Mouse (Mus musculus): ENCODE measurements around the gene Lpin1. TPM values are rescaled to one million over a fixed set of nuclear protein-coding genes. Genes with fewer than 3 reads are reported as not detected.

Lpin1 gene
- 4.6 and 14.3 TPM in 2 replicates for polyA plus RNA-seq (2015; fragmentation: Nextera tagmentation; extraction: Ambion mirVana)

DNA sequence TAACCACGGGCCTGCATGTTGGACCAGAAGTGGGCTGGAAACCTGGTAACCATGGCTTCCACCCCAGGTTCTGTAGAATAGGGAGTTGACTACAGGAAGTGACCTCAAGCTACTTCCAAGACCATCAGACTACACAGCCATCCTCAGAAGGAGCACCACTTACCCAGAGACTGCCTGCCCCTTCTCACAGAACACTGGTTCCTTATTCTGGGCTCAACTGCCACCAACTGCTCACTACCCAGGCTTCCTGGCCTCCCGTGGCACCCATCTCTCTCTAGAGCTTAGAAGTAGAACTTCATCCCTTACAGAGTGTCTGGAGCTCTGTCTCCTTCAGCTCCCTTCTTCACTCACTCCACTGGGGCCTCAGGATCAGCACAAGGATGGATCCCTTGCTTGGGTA is at the start of gene Lpin1:
Lpin1 (minus strand) TSS at position 31 of the 400 bp plus-strand sequence.
- Histone ChIP-seq H3K27me3 (ENCODE audit: insufficient read depth, low read length) (no peaks in the 10 kb centered on the region), H3K27ac (ENCODE audit: low read depth) (no peak within 1 kb of the TSS), H3K4me2 (ENCODE audit: low read depth, low read length) (no peak within 1 kb of the TSS), H3K4me3 (ENCODE audit: low read depth, low read length) (no peak within 1 kb of the TSS), H3K4me1 (ENCODE audit: insufficient read depth) (no peaks in the 10 kb centered on the region), H3K9ac (replicated peaks) (no peak within 1 kb of the TSS), H3K9me3 (ENCODE audit: low read length) (no peaks in the 10 kb centered on the region), H3K36me3 (replicated peaks; ENCODE audit: insufficient read depth, low read length) (no peaks in the 10 kb centered on the region)
- 61% methylated on average over 2 of the region's 2 CpGs for WGBS (ENCODE audit: insufficient replicate concordance)
- no peak for DNase-seq
- no peak for TF ChIP-seq EP300 (IDR thresholded peaks at IDR 0.05; ENCODE audit: low read depth)
- TF ChIP-seq CTCF (IDR thresholded peaks at IDR 0.05; ENCODE audit: low read depth), result no peak
- ATAC-seq, result no peak

- DNase-seq (no peak), ATAC-seq (no peak)
- TF ChIP-seq EP300 (IDR thresholded peaks at IDR 0.05; ENCODE audit: low read depth), result no peak
- TF ChIP-seq CTCF (IDR thresholded peaks at IDR 0.05; ENCODE audit: low read depth), result no peak
- no peak overlapping the region for H3K27ac ChIP-seq (ENCODE audit: low read depth)
- H3K4me2 ChIP-seq (ENCODE audit: low read depth, low read length), result no peak overlapping the region
- peaks cover 22% of the 10 kb centered on the region for H3K27me3 ChIP-seq (ENCODE audit: insufficient read depth, low read length)
- H3K9ac ChIP-seq (replicated peaks), result no peak overlapping the region
- H3K36me3 ChIP-seq (replicated peaks; ENCODE audit: insufficient read depth, low read length), result no peaks in the 10 kb centered on the region
- no peak overlapping the region for H3K4me3 ChIP-seq (ENCODE audit: low read depth, low read length)
- H3K4me1 ChIP-seq (ENCODE audit: insufficient read depth), result 0 out of 2 replicates have a peak, but pooled peaks cover 2% of the 10 kb centered on the region
- WGBS (ENCODE audit: insufficient replicate concordance), result 65% methylated on average over 5 of the region's 5 CpGs
- no peaks in the 10 kb centered on the region for H3K9me3 ChIP-seq (ENCODE audit: low read length)
Observed at GRCm38 (mm10) chr12:16656906-16657875, 46.4 kb upstream of the Lpin1 start.

GRCm38 (mm10) chr12:16655604-16656003 is 44.8 kb upstream of the Lpin1 start:
- Histone ChIP-seq H3K4me3 (ENCODE audit: low read depth, low read length) (no peak overlapping the region), H3K4me1 (ENCODE audit: insufficient read depth) (0 out of 2 replicates have a peak, but pooled peaks cover 2% of the 10 kb centered on the region), H3K27me3 (ENCODE audit: insufficient read depth, low read length) (peaks cover 29% of the 10 kb centered on the region), H3K4me2 (ENCODE audit: low read depth, low read length) (no peak overlapping the region), H3K9ac (replicated peaks) (no peak overlapping the region), H3K36me3 (replicated peaks; ENCODE audit: insufficient read depth, low read length) (no peaks in the 10 kb centered on the region), H3K9me3 (ENCODE audit: low read length) (no peaks in the 10 kb centered on the region), H3K27ac (ENCODE audit: low read depth) (no peak overlapping the region)
- ATAC-seq (no peak), DNase-seq (no peak)
- TF ChIP-seq EP300 (IDR thresholded peaks at IDR 0.05; ENCODE audit: low read depth) (no peak), CTCF (IDR thresholded peaks at IDR 0.05; ENCODE audit: low read depth) (no peak)
- WGBS (ENCODE audit: insufficient replicate concordance), result 60% methylated on average over 4 of the region's 4 CpGs

DNA sequence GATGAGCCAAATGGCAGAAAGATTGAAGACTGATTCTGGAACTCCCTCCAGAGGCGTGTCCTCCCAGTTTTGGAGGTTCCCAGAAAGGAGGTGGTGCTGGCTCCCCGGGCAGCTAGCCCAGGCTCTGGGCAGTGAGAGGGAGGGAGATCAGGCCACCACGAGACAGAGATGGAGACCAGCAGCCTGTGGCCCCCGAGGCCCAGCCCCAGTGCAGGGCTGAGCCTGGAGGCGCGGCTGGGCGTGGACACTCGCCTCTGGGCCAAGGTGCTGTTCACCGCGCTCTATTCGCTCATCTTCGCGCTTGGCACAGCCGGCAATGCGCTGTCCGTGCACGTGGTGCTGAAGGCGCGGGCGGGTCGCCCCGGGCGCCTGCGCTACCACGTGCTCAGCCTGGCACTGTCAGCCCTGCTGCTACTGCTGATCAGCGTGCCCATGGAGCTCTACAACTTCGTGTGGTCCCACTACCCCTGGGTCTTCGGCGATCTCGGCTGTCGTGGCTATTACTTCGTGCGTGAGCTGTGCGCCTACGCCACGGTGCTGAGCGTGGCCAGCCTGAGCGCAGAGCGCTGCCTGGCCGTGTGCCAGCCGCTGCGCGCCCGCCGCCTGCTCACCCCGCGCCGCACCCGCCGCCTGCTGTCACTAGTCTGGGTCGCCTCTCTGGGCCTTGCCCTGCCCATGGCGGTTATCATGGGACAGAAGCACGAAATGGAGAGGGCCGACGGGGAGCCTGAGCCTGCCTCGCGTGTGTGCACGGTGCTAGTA is 42.7 kb upstream of the Lpin1 start, which contains the start of gene Ntsr2:
Ntsr2 (plus strand) TSS at position 51 of the 762 bp plus-strand sequence.
- 6% methylated on average over 51 of the region's 58 CpGs for WGBS (ENCODE audit: insufficient replicate concordance)
- DNase-seq (peak; percentile 77), ATAC-seq (peak; percentile 91)
- TF ChIP-seq CTCF (IDR thresholded peaks at IDR 0.05; ENCODE audit: low read depth) (no peak), EP300 (IDR thresholded peaks at IDR 0.05; ENCODE audit: low read depth) (no peak)
- Histone ChIP-seq H3K27ac (ENCODE audit: low read depth) (no peak within 1 kb of the TSS), H3K36me3 (replicated peaks; ENCODE audit: insufficient read depth, low read length) (no peaks in the 10 kb centered on the region), H3K27me3 (ENCODE audit: insufficient read depth, low read length) (peaks cover 29% of the 10 kb centered on the region), H3K4me3 (ENCODE audit: low read depth, low read length) (no peak within 1 kb of the TSS), H3K9me3 (ENCODE audit: low read length) (no peaks in the 10 kb centered on the region), H3K4me2 (ENCODE audit: low read depth, low read length) (peak within 1 kb of the TSS; percentile 32), H3K9ac (replicated peaks) (no peak within 1 kb of the TSS), H3K4me1 (ENCODE audit: insufficient read depth) (0 out of 2 replicates have a peak, but pooled peaks cover 2% of the 10 kb centered on the region)

DNA sequence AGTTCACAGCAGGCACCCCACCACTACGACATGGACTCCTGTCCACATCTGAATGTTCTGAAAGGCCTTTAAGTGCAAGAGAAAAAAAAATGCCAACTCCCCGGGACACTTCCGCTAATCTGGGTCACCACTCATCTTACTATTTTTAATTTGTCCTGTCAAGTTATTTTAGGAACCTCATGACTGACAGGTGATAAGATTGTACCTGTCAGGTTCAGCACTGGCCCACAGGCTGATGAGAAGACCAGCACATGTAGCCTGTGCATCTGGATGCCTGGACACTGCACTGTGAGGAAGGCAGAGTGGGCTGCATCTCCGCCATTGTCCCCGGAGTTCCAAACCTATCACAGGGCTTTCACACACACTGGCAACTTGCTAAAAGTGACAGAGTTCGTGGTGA is 39.1 kb upstream of the Lpin1 start:
- no peak overlapping the region for H3K9ac ChIP-seq (replicated peaks)
- H3K36me3 ChIP-seq (replicated peaks; ENCODE audit: insufficient read depth, low read length), result no peaks in the 10 kb centered on the region
- ATAC-seq, result no peak
- H3K4me3 ChIP-seq (ENCODE audit: low read depth, low read length), result no peak overlapping the region
- no peak overlapping the region for H3K27ac ChIP-seq (ENCODE audit: low read depth)
- WGBS (ENCODE audit: insufficient replicate concordance), result 66% methylated on average over 6 of the region's 6 CpGs
- H3K4me1 ChIP-seq (ENCODE audit: insufficient read depth), result 0 out of 2 replicates have a peak, but pooled peaks cover 2% of the 10 kb centered on the region
- TF ChIP-seq CTCF (IDR thresholded peaks at IDR 0.05; ENCODE audit: low read depth) (no peak), EP300 (IDR thresholded peaks at IDR 0.05; ENCODE audit: low read depth) (no peak)
- no peak overlapping the region for H3K4me2 ChIP-seq (ENCODE audit: low read depth, low read length)
- peaks cover 24% of the 10 kb centered on the region for H3K27me3 ChIP-seq (ENCODE audit: insufficient read depth, low read length)
- H3K9me3 ChIP-seq (ENCODE audit: low read length), result no peaks in the 10 kb centered on the region
- DNase-seq, result no peak

DNA sequence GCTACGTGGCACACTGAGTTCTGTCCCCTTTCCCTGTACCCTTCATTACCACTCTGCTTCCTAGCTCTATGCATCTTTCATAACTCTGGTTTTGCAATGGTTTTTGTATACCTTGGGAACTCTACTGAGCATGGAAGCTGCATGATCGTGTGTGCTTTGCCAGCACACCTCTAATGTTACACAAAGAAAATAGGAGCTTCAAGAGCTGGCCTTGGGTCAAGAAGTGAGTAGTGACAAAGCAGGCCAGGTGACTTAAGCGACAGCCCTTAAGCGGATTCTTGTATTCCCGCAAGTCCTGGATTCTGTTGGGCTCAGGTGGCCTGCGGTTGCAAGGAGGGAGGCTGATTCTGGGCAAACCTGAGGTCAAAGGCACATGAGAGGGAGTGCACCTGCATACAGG is 37.5 kb upstream of the Lpin1 start:
- Histone ChIP-seq H3K36me3 (replicated peaks; ENCODE audit: insufficient read depth, low read length) (no peaks in the 10 kb centered on the region), H3K4me3 (ENCODE audit: low read depth, low read length) (no peak overlapping the region), H3K9ac (replicated peaks) (no peak overlapping the region), H3K9me3 (ENCODE audit: low read length) (no peaks in the 10 kb centered on the region), H3K4me2 (ENCODE audit: low read depth, low read length) (no peak overlapping the region), H3K4me1 (ENCODE audit: insufficient read depth) (no peaks in the 10 kb centered on the region), H3K27ac (ENCODE audit: low read depth) (no peak overlapping the region), H3K27me3 (ENCODE audit: insufficient read depth, low read length) (peaks cover 12% of the 10 kb centered on the region)
- WGBS (ENCODE audit: insufficient replicate concordance), result 75% methylated on average over 6 of the region's 6 CpGs
- TF ChIP-seq CTCF (IDR thresholded peaks at IDR 0.05; ENCODE audit: low read depth) (no peak), EP300 (IDR thresholded peaks at IDR 0.05; ENCODE audit: low read depth) (no peak)
- DNase-seq, result no peak
- no peak for ATAC-seq

Data from liver, postnatal 0 days (tissue).